Mouse (Mus musculus): Measurements from ENCODE around the gene Sema4a.

The Sema4a gene

GRCm38 (mm10) chr3:88486043-88486442 is 25.1 kb upstream of the Sema4a start:
- DNase-seq = no peak

GRCm38 (mm10) chr3:88484597-88485316 is 23.8 kb upstream of the Sema4a start:
- DNase-seq = no peak

GRCm38 (mm10) chr3:88483621-88484020 is 22.6 kb upstream of the Sema4a start:
- DNase-seq = peak; percentile 74

- DNase-seq = no peak
These were observed 22.2 kb upstream of the Sema4a start for GRCm38 (mm10) chr3:88483141-88483540.

GRCm38 (mm10) chr3:88482336-88482735 is 21.4 kb upstream of the Sema4a start:
- no peak for DNase-seq

- DNase-seq = no peak
These were observed 20.5 kb upstream of the Sema4a start for GRCm38 (mm10) chr3:88481372-88482040.

GRCm38 (mm10) chr3:88480679-88481078 is 19.7 kb upstream of the Sema4a start:
- DNase-seq = no peak

- DNase-seq = no peak
These were observed 18.8 kb upstream of the Sema4a start for GRCm38 (mm10) chr3:88479828-88480227.

GRCm38 (mm10) chr3:88479163-88479562 is 18.2 kb upstream of the Sema4a start:
- DNase-seq = no peak

GRCm38 (mm10) chr3:88477735-88478134 is 16.8 kb upstream of the Sema4a start:
- DNase-seq = peak; percentile 76

GRCm38 (mm10) chr3:88476403-88476802 is 15.4 kb upstream of the Sema4a start:
- DNase-seq = no peak

GRCm38 (mm10) chr3:88473571-88473970 is 12.6 kb upstream of the Sema4a start:
- DNase-seq = no peak

GRCm38 (mm10) chr3:88473020-88473419 is 12.0 kb upstream of the Sema4a start:
- no peak for DNase-seq

- no peak for DNase-seq
These were observed 10.0 kb upstream of the Sema4a start for GRCm38 (mm10) chr3:88470943-88471479.

- DNase-seq = no peak
These were observed 8.5 kb upstream of the Sema4a start for GRCm38 (mm10) chr3:88469466-88469865.

- DNase-seq = peak; percentile 79
These were observed 6.3 kb upstream of the Sema4a start for GRCm38 (mm10) chr3:88467116-88467824.

- DNase-seq = no peak
These were observed 4.1 kb upstream of the Sema4a start for GRCm38 (mm10) chr3:88465127-88465526.

- no peak for DNase-seq
These were observed 3.4 kb upstream of the Sema4a start for GRCm38 (mm10) chr3:88464425-88464824.

- no peak for DNase-seq
These were observed 953 bp downstream of the Sema4a start for GRCm38 (mm10) chr3:88460029-88460428.

- no peak for DNase-seq
These were observed 2.2 kb downstream of the Sema4a start for GRCm38 (mm10) chr3:88458778-88459219.

- DNase-seq = no peak
These were observed 4.0 kb downstream of the Sema4a start for GRCm38 (mm10) chr3:88456746-88457532.

GRCm38 (mm10) chr3:88456313-88456712 is 4.7 kb downstream of the Sema4a start:
- DNase-seq = no peak
